Mouse (Mus musculus): Measurements from ENCODE around the gene Gns. TPM values are rescaled to one million over a fixed set of nuclear protein-coding genes. Genes with fewer than 3 reads are reported as not detected.
A peak's percentile ranks its signal among the peaks of the same experiment; 100 is the strongest.

The Gns gene
- polyA plus RNA-seq, 1 experiment from 2014 or later, result 63.2 TPM

- Histone ChIP-seq H3K27ac (no peak overlapping the region), H3K27me3 (ENCODE audit: insufficient read depth, low read length) (no peaks in the 10 kb centered on the region), H3K36me3 (ENCODE audit: insufficient read depth, low read length) (peaks cover 55% of the 10 kb centered on the region), H3K4me2 (ENCODE audit: low read length) (no peak overlapping the region), H3K9ac (ENCODE audit: low read depth, low read length) (no peak overlapping the region), H3K4me3 (replicated peaks; ENCODE audit: low read depth, low read length) (no peak overlapping the region), H3K9me3 (replicated peaks; ENCODE audit: low read length) (no peaks in the 10 kb centered on the region), H3K4me1 (replicated peaks; ENCODE audit: insufficient read depth, low read length) (peaks cover 7% of the 10 kb centered on the region)
- DNase-seq (ENCODE audit: low spot score), result no peak
- 97% methylated on average over 3 of the region's 3 CpGs for WGBS
- TF ChIP-seq CTCF (IDR thresholded peaks at IDR 0.05; ENCODE audit: low read depth), result peak; percentile 29; the same call in 1 of the 2 replicates
- ATAC-seq (replicated peaks; ENCODE audit: low FRiP score, low read depth), result no peak
These were observed 14.5 kb downstream of the Gns start for GRCm38 (mm10) chr10:121379387-121379786.

- no peaks in the 10 kb centered on the region for H3K27me3 ChIP-seq (ENCODE audit: insufficient read depth, low read length)
- no peak overlapping the region for H3K9ac ChIP-seq (ENCODE audit: low read depth, low read length)
- H3K4me1 ChIP-seq (replicated peaks; ENCODE audit: insufficient read depth, low read length), result peaks cover 2% of the 10 kb centered on the region; the same call in 1 of the 2 replicates
- WGBS, result 88% methylated on average over 18 of the region's 18 CpGs
- no peak overlapping the region for H3K4me3 ChIP-seq (replicated peaks; ENCODE audit: low read depth, low read length)
- H3K4me2 ChIP-seq (ENCODE audit: low read length), result no peak overlapping the region
- no peaks in the 10 kb centered on the region for H3K9me3 ChIP-seq (replicated peaks; ENCODE audit: low read length)
- DNase-seq (ENCODE audit: low spot score) (no peak), ATAC-seq (replicated peaks; ENCODE audit: low FRiP score, low read depth) (no peak)
- H3K27ac ChIP-seq, result no peak overlapping the region
- H3K36me3 ChIP-seq (ENCODE audit: insufficient read depth, low read length), result peaks cover 57% of the 10 kb centered on the region
- no peak for TF ChIP-seq CTCF (IDR thresholded peaks at IDR 0.05; ENCODE audit: low read depth)
These were observed 16.4 kb downstream of the Gns start for GRCm38 (mm10) chr10:121381280-121381679.

- Histone ChIP-seq H3K4me2 (ENCODE audit: low read length) (no peak overlapping the region), H3K27ac (no peak overlapping the region), H3K4me1 (replicated peaks; ENCODE audit: insufficient read depth, low read length) (no peaks in the 10 kb centered on the region), H3K9me3 (replicated peaks; ENCODE audit: low read length) (no peaks in the 10 kb centered on the region), H3K4me3 (replicated peaks; ENCODE audit: low read depth, low read length) (no peak overlapping the region), H3K9ac (ENCODE audit: low read depth, low read length) (no peak overlapping the region), H3K27me3 (ENCODE audit: insufficient read depth, low read length) (no peaks in the 10 kb centered on the region), H3K36me3 (ENCODE audit: insufficient read depth, low read length) (peaks cover 56% of the 10 kb centered on the region)
- ATAC-seq (replicated peaks; ENCODE audit: low FRiP score, low read depth) (peak; percentile 33; the same call in 1 of the 2 replicates), DNase-seq (ENCODE audit: low spot score) (no peak)
- TF ChIP-seq CTCF (IDR thresholded peaks at IDR 0.05; ENCODE audit: low read depth), result no peak
- WGBS, result 86% methylated on average over 13 of the region's 13 CpGs
These were observed 19.8 kb downstream of the Gns start for GRCm38 (mm10) chr10:121384710-121385109.

GRCm38 (mm10) chr10:121385695-121386094, 20.8 kb downstream of the Gns start:
- peaks cover 60% of the 10 kb centered on the region for H3K36me3 ChIP-seq (ENCODE audit: insufficient read depth, low read length)
- H3K27me3 ChIP-seq (ENCODE audit: insufficient read depth, low read length), result no peaks in the 10 kb centered on the region
- 94% methylated on average over 6 of the region's 6 CpGs for WGBS
- no peaks in the 10 kb centered on the region for H3K4me1 ChIP-seq (replicated peaks; ENCODE audit: insufficient read depth, low read length)
- ATAC-seq (replicated peaks; ENCODE audit: low FRiP score, low read depth), result no peak
- no peak for TF ChIP-seq CTCF (IDR thresholded peaks at IDR 0.05; ENCODE audit: low read depth)
- DNase-seq (ENCODE audit: low spot score), result no peak
- no peak overlapping the region for H3K27ac ChIP-seq
- no peak overlapping the region for H3K4me2 ChIP-seq (ENCODE audit: low read length)
- H3K9me3 ChIP-seq (replicated peaks; ENCODE audit: low read length), result no peaks in the 10 kb centered on the region
- no peak overlapping the region for H3K4me3 ChIP-seq (replicated peaks; ENCODE audit: low read depth, low read length)
- no peak overlapping the region for H3K9ac ChIP-seq (ENCODE audit: low read depth, low read length)

- H3K9ac ChIP-seq (ENCODE audit: low read depth, low read length), result no peak overlapping the region
- TF ChIP-seq CTCF (IDR thresholded peaks at IDR 0.05; ENCODE audit: low read depth), result no peak
- H3K36me3 ChIP-seq (ENCODE audit: insufficient read depth, low read length), result peaks cover 60% of the 10 kb centered on the region
- no peaks in the 10 kb centered on the region for H3K27me3 ChIP-seq (ENCODE audit: insufficient read depth, low read length)
- no peaks in the 10 kb centered on the region for H3K4me1 ChIP-seq (replicated peaks; ENCODE audit: insufficient read depth, low read length)
- H3K4me3 ChIP-seq (replicated peaks; ENCODE audit: low read depth, low read length), result no peak overlapping the region
- H3K4me2 ChIP-seq (ENCODE audit: low read length), result no peak overlapping the region
- DNase-seq (ENCODE audit: low spot score) (no peak), ATAC-seq (replicated peaks; ENCODE audit: low FRiP score, low read depth) (no peak)
- 41% methylated on average over 9 of the region's 9 CpGs for WGBS
- no peaks in the 10 kb centered on the region for H3K9me3 ChIP-seq (replicated peaks; ENCODE audit: low read length)
- no peak overlapping the region for H3K27ac ChIP-seq
These were observed 21.5 kb downstream of the Gns start for GRCm38 (mm10) chr10:121386347-121386746.

GRCm38 (mm10) chr10:121390602-121391001, 25.7 kb downstream of the Gns start:
- Histone ChIP-seq H3K4me1 (replicated peaks; ENCODE audit: insufficient read depth, low read length) (no peaks in the 10 kb centered on the region), H3K4me2 (ENCODE audit: low read length) (no peak overlapping the region), H3K9ac (ENCODE audit: low read depth, low read length) (no peak overlapping the region), H3K36me3 (ENCODE audit: insufficient read depth, low read length) (peaks cover 74% of the 10 kb centered on the region), H3K27ac (no peak overlapping the region), H3K9me3 (replicated peaks; ENCODE audit: low read length) (no peaks in the 10 kb centered on the region), H3K4me3 (replicated peaks; ENCODE audit: low read depth, low read length) (no peak overlapping the region), H3K27me3 (ENCODE audit: insufficient read depth, low read length) (no peaks in the 10 kb centered on the region)
- no peak for ATAC-seq (replicated peaks; ENCODE audit: low FRiP score, low read depth)
- no peak for DNase-seq (ENCODE audit: low spot score)
- 76% methylated on average over 10 of the region's 10 CpGs for WGBS
- TF ChIP-seq CTCF (IDR thresholded peaks at IDR 0.05; ENCODE audit: low read depth), result no peak

GRCm38 (mm10) chr10:121391901-121392300, 27.0 kb downstream of the Gns start:
- Histone ChIP-seq H3K4me1 (replicated peaks; ENCODE audit: insufficient read depth, low read length) (no peaks in the 10 kb centered on the region), H3K4me2 (ENCODE audit: low read length) (no peak overlapping the region), H3K9me3 (replicated peaks; ENCODE audit: low read length) (no peaks in the 10 kb centered on the region), H3K4me3 (replicated peaks; ENCODE audit: low read depth, low read length) (no peak overlapping the region), H3K9ac (ENCODE audit: low read depth, low read length) (no peak overlapping the region), H3K36me3 (ENCODE audit: insufficient read depth, low read length) (peaks cover 86% of the 10 kb centered on the region), H3K27ac (no peak overlapping the region), H3K27me3 (ENCODE audit: insufficient read depth, low read length) (no peaks in the 10 kb centered on the region)
- ATAC-seq (replicated peaks; ENCODE audit: low FRiP score, low read depth), result no peak
- DNase-seq (ENCODE audit: low spot score), result no peak
- 94% methylated on average over 8 of the region's 8 CpGs for WGBS
- no peak for TF ChIP-seq CTCF (IDR thresholded peaks at IDR 0.05; ENCODE audit: low read depth)

All from kidney, postnatal 0 days (tissue).